Mouse (Mus musculus): Measurements from ENCODE around the gene Fbxl22.

GRCm38 (mm10) chr9:66518251-66518650 lies 3.9 kb upstream of the Fbxl22 start:
- TF ChIP-seq POLR2A (IDR thresholded peaks at IDR 0.05; ENCODE audit: control insufficient read depth, extremely low read depth, insufficient read depth, low read length, poor library complexity) (no peak), CTCF (IDR thresholded peaks at IDR 0.05; ENCODE audit: borderline replicate concordance, control insufficient read depth, extremely low read depth, insufficient read depth, low read length, poor library complexity) (no peak)
